Mouse (Mus musculus): ENCODE data around the gene 4921524J17Rik. TPM values are rescaled to one million over a fixed set of nuclear protein-coding genes. Genes with fewer than 3 reads are reported as not detected.

Gene 4921524J17Rik
- polyA plus RNA-seq, 1 experiment: 16.4 TPM

DNA sequence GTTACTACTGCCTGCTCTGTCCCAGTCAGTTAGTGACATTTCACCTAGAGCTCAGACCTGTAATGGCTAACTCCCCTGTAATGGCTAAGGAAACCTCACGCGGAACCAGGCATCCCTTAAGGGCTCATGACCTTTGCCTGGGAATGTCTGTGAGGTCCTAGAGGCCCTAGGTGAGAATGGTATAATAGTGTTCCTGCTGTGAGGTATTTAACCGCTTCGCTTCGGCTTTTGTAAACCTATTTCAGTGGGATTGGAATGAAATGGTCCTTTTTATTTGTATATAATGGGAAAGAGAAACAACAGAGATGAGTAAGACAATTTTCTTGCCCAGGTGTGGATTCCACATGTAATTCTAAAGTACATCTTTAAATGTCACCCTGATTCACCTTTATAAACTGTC lies 8.9 kb upstream of the 4921524J17Rik start:
- no peak for DNase-seq (ENCODE audit: low spot score)

DNA sequence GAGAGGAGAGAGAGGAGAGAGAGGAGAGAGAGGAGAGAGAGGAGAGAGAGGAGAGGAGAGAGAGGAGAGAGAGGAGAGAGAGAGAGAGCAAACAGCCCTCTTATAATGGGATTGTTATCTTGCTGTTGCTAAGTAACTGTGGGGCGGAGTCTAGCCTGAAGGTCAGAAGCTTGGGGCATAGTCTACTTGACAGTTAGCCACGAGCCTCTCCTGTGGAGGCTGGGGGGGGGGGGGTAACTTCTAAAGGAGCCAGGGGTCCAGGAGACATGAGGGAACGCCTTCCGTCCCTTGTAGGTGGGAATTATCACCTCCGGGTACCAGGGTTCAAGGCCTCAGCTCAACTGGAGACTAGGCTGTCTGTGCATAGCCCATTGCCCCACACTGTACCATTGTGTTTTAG lies 3.1 kb upstream of the 4921524J17Rik start:
- DNase-seq (ENCODE audit: low spot score): no peak

DNA sequence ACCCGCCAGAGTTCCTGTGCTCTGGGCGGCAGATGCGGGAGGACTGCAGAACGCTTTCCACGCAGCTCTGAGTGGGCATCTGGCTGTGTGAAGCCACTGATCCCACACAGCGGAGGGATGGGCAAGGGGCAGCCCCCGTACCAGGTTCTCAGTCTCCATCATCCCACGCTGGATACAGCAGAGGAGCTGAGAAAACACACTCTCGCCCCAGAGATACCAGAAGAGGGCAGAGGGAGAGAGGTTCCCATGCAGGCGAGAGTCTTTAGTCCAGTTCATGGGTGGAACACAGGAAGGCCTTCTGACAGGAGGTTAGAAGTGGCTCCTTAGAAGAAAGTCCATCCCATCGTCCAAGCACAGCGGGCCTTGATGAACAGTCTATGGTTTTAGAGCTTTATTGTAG lies 2.2 kb upstream of the 4921524J17Rik start:
- no peak for DNase-seq (ENCODE audit: low spot score)

DNA sequence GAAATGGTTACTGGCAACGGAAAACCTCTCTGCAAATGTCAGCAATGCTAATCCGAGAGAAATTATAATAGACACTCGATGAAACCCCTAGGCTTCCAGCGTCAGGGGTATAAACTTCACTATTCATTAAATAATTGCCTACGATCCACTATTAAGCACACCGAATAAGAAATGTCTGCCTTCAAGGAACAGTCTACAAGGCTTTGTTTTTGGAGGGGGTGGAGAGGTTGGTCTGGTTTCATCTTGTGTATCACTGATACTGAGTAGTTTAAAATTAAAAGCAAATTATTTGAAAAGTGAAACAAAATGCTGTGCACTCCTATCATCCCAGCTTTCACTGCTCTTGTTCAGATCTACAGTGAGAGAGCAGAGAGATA lies 372 bp upstream of the 4921524J17Rik start:
- DNase-seq (ENCODE audit: low spot score): no peak

DNA sequence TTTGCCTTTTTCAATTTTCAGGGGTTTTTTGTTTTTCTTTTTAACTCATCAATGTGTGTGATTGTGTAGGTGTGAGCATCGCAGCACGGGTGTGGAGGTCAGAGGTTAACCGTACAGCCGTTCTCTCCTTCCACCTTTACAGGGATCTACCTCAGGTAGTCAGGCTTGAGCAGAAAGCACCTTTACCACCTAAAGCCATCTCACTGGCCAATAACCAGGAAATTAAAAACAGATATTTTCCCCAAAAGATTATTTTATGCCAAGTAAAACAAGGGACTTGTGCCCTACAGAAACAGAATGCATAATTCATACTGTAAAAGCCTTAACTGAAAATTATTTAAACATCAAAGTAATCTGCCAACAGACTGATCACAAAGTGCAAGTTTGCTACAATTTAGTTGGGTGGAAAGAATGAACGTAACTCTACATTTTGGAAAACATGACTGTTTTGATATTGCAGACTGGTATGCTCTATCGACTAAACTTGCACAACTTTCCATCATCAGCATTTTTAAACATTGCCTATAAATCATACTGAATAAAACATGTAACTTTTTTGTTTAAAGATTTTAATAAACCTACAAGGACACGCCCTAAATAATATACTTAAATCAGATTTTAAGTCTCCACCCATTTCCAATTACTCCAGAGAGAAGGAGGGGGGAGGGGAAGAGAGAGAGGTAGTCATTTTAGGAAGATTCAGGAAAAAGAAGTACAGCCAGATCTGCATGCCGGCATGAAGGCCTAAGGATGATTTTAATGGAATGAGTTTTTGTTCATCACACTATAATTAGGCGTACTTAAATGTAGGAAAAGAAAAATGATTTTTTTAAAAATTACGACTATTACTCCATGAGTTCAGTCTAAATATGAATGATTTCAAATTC lies 1.1 kb downstream of the 4921524J17Rik start:
- DNase-seq (ENCODE audit: low spot score): no peak

DNA sequence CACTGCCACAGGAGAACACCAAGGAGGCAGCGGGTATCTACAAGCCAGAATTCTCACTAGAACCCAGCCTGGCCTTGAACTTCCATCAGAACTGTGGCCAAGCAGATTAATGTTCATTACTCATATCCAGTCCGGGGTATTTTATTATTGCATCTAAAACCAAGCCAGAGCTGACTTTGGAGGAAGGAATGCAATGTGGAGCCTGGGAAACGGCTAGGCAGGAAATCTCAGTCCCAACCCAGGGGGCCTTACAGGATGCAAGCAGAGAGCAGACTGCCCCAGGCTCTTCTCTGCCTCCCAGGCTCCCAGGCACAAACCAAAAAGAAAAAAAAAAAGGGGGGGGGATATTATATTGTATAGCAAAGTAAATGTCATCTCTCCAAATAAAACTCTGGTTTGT lies 1.8 kb downstream of the 4921524J17Rik start:
- DNase-seq (ENCODE audit: low spot score): no peak

DNA sequence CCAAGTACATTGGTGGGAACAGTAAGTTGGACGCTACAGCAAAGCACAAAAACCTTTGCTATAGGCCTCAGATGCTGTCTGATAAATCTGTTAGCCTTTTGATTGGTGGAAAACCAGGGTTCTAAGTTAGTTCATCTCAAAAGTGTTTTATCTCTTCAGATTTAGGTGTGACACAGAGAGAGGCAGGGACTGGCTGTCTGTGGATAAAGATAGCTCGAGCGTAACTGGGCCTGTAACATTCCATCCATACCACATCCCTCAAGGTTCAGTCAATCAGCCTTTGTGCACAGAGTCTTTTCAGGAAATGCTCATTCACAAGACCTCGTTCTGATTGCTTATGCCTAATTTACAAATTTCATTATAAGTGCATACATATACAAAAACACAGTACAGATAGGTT lies 3.4 kb downstream of the 4921524J17Rik start:
- no peak for DNase-seq (ENCODE audit: low spot score)

DNA sequence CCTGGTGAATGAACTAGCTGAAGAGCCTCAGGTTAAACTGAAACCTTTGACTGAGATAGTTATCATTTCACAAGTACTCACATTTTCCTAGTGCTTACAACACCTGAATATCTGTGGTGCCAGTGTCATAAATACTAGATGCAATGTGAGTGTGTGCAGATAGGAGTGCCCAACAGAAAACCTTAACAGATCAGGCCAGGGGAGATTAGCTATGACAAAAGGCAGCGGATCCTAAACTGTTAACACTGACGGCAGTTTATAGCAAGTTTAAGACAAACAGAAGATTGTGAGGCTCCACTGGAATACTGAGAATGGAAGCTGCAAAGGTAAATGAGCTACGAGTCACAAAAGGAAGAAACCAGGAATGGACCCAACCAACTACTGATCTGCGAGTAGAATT lies 5.6 kb downstream of the 4921524J17Rik start:
- DNase-seq (ENCODE audit: low spot score): no peak

DNA sequence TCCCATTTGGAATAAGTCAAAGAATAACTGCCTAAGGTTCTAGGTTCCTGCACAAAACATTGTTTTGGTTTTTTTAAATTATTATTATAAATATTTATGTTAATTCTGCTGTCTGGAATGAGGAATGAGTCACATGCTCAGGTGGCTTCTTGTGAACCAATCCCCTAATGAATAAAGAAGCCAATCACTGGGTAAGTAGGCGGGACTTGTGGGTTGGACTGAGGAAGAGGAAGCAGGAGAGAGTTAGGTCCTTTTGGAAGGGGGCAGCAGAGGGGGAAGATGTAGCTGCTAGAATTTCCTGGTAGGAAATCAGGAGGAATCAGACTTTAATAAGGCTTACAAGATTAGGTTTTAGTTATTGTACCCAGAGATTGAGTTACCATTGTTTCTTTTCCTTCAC lies 11.3 kb downstream of the 4921524J17Rik start:
- DNase-seq (ENCODE audit: low spot score): no peak

DNA sequence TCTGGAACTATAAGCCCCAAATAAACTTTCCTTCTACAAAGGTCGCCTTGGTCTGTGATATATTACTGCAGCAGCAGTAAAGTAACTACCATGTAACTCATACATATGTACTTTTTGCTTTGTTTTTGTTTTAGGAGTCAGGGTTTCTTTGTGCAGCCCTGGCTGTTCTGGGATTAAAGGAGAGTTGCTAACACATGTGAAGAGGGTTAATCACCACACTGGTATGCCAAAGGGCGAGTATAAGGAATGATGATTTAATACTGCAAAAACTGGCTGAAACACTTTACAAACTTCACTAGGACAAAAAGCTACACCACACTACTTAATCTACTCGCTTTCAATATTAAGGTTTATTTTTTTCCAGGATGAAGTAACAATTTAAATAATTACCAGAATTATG lies 24.1 kb downstream of the 4921524J17Rik start:
- no peak for DNase-seq (ENCODE audit: low spot score)

DNA sequence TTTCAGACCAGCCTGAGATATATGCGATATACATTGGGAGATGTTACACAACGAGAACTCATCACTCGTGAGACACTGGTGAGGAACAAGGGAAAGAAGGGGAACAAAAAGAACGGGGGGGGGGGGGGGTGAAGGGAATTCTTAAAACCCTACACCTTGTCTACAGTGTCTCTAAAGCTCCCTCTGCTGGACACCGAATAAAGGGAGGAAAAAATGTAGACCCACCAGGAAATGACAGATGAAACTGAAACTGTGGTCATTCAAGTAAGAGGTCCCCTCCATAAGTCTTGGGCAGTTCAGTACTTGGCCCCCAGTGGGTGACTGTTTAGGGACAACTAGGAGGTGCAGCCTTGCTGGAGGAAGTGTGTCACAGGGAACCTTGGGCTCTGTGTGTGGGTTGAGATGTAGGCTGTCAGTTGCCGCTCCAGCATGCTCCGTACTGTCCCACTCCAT lies 24.6 kb downstream of the 4921524J17Rik start:
- DNase-seq (ENCODE audit: low spot score): no peak

DNA sequence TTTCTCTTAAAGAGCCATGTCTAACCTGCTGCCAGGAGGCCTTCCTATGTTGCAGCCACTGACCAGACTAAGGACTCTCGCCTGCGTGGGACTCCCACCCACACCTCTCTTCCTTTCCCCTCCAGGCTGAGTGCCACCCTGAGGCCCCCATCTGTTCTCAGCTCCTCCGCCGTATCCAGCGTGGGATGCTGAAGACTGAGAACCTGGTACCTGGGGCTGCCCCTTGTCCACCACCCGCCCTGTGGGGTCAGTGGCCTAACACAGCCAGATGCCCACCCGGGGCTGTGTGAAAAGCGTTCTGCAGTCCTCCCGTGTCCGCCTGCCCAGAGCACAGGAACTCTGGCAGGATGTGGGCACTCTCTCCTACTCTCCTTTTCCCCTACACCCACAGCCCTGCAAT lies 26.7 kb downstream of the 4921524J17Rik start:
- no peak for DNase-seq (ENCODE audit: low spot score)

DNA sequence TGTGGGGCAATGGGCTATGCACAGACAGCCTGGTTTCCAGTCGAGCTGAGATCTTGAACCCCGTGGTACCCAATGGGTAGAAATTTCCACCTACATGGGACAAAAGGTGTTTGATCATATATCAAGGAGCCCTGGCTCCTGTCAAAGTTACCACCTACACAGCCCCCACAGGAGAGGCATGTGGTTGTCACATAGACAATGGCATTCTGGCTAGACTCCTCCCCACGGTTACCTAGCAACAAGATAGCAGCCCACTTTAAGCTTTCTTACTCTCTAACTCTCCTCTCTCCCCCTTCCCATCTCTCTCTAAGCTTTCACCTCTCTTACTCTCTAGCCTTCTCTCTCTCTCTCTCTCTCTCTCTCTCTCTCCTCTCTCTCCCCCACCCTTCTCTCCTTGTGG lies 27.2 kb downstream of the 4921524J17Rik start:
- no peak for DNase-seq (ENCODE audit: low spot score)

DNA sequence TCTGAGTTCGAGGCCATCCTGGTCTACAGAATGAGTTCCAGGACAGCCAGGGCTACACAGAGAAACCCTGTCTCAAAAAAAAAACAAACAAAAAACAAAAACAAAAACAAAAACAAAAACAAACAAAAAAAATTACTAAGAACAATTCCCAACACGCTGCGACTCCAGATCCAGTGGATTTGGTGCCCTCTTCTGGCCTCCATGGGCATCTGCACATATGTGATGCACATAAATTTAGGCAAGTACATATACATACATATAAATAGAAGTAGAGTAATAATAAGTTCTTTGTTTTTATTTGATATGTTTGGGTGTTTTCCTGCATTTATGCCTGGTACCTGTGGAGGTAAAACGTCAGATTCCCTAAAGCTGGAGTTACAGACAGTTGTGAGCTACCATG lies 34.1 kb downstream of the 4921524J17Rik start:
- DNase-seq (ENCODE audit: low spot score): no peak

DNA sequence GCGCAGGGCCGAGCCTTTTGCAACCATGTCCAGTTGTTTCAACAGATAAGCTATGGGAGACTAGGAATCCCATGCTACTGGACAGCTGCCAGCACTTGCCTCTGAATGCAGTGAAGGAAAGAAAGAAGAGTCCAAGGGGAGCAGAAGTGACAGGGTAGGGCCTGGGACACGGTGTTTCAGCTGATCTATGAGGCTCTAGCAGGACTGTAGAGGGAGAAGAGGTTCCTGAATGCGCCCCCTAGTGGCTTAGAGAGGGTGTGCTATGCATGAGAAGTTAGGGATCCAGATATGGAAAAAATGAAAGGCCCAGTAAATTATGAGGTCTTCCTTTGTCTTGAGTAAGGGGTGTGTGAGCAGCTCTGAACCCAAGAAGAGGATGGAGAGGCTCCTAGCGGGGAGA lies 35.1 kb downstream of the 4921524J17Rik start:
- DNase-seq (ENCODE audit: low spot score): no peak

DNA sequence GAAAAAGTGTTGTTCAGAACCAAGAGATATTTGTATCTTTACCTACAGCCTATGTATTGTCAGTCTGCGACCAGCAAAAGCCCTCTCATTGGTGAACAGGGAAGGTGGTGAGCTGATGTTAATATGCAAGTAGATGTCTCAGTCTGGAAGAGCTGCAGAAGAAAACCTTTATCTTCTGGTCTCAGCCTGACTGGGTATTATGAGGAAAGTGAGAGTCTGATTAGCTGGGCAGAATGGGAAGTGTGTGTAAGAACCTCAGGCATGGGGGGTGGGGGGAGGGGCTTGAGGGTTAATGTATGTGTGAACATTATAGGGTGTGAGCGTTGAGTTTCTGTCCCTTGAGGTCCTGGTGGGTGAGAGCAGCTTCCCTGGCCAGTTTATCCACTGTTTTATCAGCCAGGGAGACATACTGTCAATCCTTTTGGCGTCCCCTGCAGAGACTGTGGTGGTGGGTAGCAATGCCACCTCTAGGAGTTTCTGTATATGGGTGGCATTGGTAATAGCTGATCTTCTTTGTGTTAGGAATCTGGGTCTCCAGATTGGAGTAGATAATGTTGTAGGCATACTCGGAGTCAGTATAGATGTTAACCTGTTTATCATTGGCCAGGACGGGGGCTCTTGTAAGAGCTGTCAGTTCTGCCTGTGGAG lies 36.1 kb downstream of the 4921524J17Rik start:
- no peak for DNase-seq (ENCODE audit: low spot score)

DNA sequence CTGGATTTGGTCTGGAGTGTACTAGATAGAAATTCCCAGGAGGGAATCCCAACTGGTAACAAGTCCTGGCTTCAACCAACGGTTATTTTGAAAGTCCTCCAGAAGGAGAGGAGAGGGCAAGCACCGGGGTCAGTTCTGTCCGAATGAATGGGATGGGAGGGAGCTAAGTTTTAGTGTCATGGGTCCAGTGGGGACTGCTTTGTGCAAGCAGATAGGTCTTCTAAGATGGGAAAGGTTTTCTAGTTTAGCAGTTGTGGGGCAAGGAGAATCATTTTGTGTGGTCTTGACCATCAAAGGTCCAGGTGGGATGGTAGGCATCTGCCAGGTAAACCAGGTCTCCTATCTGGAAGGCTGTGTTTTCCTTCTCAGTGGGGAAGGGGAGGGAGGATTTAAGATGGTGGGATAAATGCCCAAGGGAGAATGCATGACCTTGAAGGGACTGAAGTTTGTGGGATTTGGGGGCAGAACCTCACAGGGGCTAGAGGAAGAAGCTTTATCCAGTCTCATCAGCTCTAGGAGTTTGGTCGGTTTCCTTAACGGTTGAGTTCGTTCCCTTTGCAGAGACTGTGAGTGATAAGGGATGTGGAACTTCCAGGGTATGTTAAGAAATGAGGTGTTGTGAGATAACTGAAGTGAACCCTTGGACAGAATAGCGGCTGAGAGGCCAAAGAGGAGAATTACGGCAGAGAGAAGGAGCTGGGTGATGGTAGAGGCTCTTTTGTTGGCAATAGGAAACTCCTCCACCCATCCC lies 36.8 kb downstream of the 4921524J17Rik start:
- no peak for DNase-seq (ENCODE audit: low spot score)

DNA sequence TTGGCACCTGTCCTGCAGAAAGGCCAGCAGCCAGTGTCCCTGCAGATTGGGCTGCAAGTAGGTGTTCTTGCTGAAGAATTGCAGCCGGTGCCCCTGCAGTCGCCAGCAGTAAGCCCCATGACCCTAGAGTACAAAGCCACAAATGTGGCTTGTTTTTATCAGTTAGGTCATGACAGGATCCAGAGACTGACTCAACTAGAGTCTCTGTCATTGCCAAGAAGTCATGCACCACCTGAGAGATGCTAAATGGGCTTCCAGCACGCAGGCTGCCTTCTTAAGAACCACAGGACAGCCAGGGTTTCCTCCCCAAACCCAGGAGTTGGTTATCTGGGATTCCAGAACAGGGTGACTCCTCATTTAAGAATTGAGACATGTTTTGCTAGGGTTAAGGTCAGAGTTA lies 37.6 kb downstream of the 4921524J17Rik start:
- no peak for DNase-seq (ENCODE audit: low spot score)

DNA sequence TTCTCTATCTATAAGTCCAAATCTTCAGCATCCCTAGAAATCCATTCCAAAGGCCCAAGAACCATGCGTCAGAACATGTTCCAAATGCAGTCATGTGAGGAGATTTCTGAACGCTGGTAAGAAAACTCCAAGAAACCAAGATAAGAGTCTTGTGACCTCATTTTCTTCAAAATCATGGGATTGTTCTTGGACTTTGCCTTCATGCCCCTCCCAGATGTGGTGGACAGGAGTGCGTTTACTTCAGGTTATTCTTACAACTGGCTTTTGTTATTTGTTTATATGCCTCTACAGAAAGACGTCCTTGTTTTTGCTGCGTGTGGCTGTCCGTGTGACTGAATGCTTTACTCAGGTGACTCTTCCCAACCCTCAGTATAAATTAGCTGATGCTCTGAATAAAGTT lies 39.4 kb downstream of the 4921524J17Rik start:
- no peak for DNase-seq (ENCODE audit: low spot score)

DNA sequence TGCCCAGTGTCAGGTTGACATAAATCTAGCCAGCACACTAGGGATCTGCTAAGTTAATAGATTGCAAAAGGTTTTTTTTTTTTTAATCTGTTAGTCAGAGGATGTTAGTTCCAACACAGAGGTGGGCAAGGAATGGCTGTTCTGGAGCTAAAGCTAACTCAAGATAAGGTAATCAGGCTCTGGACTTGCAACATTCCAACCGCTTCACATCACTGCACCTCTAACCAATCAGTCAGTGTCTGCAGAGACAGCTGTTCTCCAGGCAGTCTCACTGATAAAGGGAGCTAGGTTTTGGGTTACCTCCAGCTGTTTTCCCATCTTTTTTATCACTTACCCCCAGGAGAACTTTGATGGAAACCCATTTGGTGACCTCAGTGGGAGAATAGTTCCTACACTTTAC lies 41.2 kb downstream of the 4921524J17Rik start:
- DNase-seq (ENCODE audit: low spot score): no peak

DNA sequence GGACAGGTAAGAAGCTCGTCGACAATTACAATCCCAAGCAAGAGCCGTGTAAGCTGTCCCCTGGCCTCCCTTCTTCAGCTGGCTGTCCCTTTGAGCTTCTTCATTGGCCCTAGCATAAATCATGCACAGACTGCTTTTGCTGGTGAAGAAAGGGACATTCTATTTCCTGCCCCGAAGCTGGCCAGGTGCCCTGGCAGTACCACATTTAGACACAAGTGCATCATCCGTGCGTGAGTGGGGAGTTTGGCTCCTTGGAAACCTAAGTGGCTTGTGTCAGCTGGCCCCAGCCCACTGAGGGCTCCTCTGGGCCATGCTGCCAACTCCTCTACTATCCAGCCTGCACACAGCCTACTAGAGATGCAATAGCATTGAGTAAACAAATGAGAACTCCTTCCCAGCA lies 46.4 kb downstream of the 4921524J17Rik start, which contains the start of gene Mylk3:
Gene Mylk3 (minus strand): TSS at position 141 of the 400 bp plus-strand sequence.
- no peak for DNase-seq (ENCODE audit: low spot score)

DNA sequence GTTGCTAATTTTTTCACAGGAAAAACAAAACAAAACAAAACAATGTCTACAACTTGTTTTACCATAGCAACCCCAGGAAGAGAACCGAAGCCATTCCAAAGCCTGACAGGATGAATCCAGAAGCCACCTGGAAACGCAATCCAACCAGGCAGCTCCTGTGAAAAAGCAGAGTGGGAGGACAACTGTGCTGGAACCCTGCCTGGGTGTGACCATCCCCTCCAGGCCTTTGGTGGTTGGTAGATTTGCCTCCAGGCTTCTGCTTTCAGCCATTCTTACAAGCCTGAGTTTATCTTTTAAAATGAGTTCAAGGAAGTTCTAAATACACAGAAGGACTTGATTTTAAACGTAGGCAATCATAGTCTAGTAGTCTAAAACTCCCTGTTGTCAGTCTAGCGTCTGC lies 50.7 kb downstream of the 4921524J17Rik start:
- no peak for DNase-seq (ENCODE audit: low spot score)

DNA sequence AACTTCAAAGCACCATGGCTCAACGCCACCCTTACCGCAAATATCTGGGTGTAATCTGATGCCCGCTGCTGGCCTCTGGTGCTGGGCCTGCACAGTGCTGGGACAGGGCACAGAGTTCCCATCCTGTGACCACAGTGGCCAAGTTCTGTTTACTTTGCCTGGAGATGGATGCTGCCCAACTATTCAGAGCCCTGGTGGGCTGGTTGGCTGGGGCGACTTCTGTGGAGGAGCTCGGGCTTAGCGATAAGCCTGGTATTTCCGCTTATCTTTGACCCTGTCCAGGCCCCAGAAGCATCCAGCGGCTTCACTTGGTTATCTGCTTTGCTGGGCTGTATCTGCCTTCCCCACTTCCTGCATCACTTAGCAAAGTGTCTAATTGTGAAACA lies 51.8 kb downstream of the 4921524J17Rik start:
- no peak for DNase-seq (ENCODE audit: low spot score)

All from urinary bladder, adult 2 months (tissue).